Comparison of ENCODE assay signal across 33 mouse cellular contexts in the genomic region with DNA sequence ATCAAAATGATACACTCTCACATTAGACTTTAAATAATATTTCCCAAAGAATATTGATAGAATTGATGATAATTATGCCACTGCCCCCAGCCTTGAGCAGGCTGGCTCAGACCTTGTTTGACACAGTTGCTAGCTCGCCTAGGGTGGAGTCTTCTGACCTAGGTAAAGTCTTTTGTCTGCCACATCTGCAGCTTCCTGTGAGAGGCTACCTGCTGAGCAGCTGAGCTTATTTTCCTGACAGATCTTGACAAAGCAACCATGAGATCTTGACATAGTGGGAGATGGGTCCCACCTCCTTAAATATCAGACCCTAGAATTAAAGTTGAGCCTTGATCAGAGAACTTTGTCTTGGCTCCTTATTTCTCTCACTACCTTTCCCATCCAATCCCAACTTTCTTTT.
"Had no signal": no experiment of that assay in that cellular context is flagged by ENCODE, and none has a peak within 500 bp of the region (broad histone marks: within the 10 kb centered on the region; RNA-seq: fewer than 3 reads in every experiment).

No protein-coding gene starts in this region.

- H3K4me3 ChIP-seq: limb, embryonic 10.5 days; limb, embryonic 12.5 days; limb, embryonic 13.5 days; limb, embryonic 15.5 days; liver, embryonic 12.5 days; liver, embryonic 13.5 days; liver, embryonic 15.5 days; lung, embryonic 15.5 days; megakaryocyte, embryonic 14.5 days; midbrain, embryonic 10.5 days; midbrain, embryonic 12.5 days; midbrain, embryonic 13.5 days; midbrain, embryonic 15.5 days; myocyte; neural tube, embryonic 12.5 days; neural tube, embryonic 13.5 days had no signal

- ATAC-seq: liver, embryonic 12.5 days; liver, postnatal 0 days; lung, postnatal 0 days; midbrain, embryonic 13.5 days; midbrain, embryonic 15.5 days; midbrain, embryonic 16.5 days had no signal

- H3K27me3 ChIP-seq: limb, embryonic 12.5 days; limb, embryonic 13.5 days; limb, embryonic 15.5 days; liver, embryonic 12.5 days; liver, embryonic 13.5 days; liver, embryonic 15.5 days; lung, embryonic 15.5 days; megakaryocyte, embryonic 14.5 days; midbrain, embryonic 12.5 days; midbrain, embryonic 13.5 days; midbrain, embryonic 15.5 days; neural tube, embryonic 12.5 days; neural tube, embryonic 13.5 days had no signal

- H3K4me1 ChIP-seq: limb, embryonic 12.5 days; liver, embryonic 12.5 days; liver, embryonic 13.5 days; liver, embryonic 15.5 days; lung, embryonic 15.5 days; megakaryocyte, embryonic 14.5 days; midbrain, embryonic 10.5 days; midbrain, embryonic 12.5 days; midbrain, embryonic 13.5 days; midbrain, embryonic 15.5 days; neural tube, embryonic 12.5 days; neural tube, embryonic 13.5 days had no signal

- H3K9me3 ChIP-seq: limb, embryonic 10.5 days; limb, embryonic 12.5 days; limb, embryonic 13.5 days; limb, embryonic 15.5 days; liver, embryonic 12.5 days; liver, embryonic 13.5 days; liver, embryonic 15.5 days; lung, embryonic 15.5 days; megakaryocyte, embryonic 14.5 days; midbrain, embryonic 10.5 days; midbrain, embryonic 12.5 days; midbrain, embryonic 13.5 days; midbrain, embryonic 15.5 days; neural tube, embryonic 12.5 days; neural tube, embryonic 13.5 days had no signal

- H3K4me2 ChIP-seq: limb, embryonic 12.5 days; limb, embryonic 13.5 days; limb, embryonic 15.5 days; liver, embryonic 11.5 days; liver, embryonic 12.5 days; liver, embryonic 13.5 days; liver, embryonic 15.5 days; lung, embryonic 14.5 days; lung, embryonic 15.5 days; midbrain, embryonic 11.5 days; midbrain, embryonic 12.5 days; midbrain, embryonic 13.5 days; midbrain, embryonic 15.5 days; neural tube, embryonic 12.5 days; neural tube, embryonic 13.5 days had no signal

- H3K27ac ChIP-seq: limb, embryonic 10.5 days; limb, embryonic 12.5 days; limb, embryonic 13.5 days; limb, embryonic 15.5 days; liver, embryonic 12.5 days; liver, embryonic 13.5 days; liver, embryonic 14.5 days; liver, embryonic 15.5 days; lung, embryonic 15.5 days; macrophage; midbrain, embryonic 10.5 days; midbrain, embryonic 12.5 days; midbrain, embryonic 13.5 days; midbrain, embryonic 15.5 days; neural tube, embryonic 12.5 days; neural tube, embryonic 13.5 days had no signal

- H3K36me3 ChIP-seq: limb, embryonic 10.5 days; limb, embryonic 12.5 days; limb, embryonic 13.5 days; limb, embryonic 15.5 days; liver, embryonic 12.5 days; liver, embryonic 13.5 days; liver, embryonic 15.5 days; lung, embryonic 15.5 days; midbrain, embryonic 10.5 days; midbrain, embryonic 12.5 days; midbrain, embryonic 13.5 days; midbrain, embryonic 15.5 days; neural tube, embryonic 12.5 days; neural tube, embryonic 13.5 days had no signal

- H3K9ac ChIP-seq: limb, embryonic 12.5 days; limb, embryonic 13.5 days; limb, embryonic 15.5 days; liver, embryonic 12.5 days; liver, embryonic 13.5 days; liver, embryonic 14.5 days; liver, embryonic 15.5 days; liver, postnatal 0 days; lung, embryonic 14.5 days; lung, embryonic 15.5 days; midbrain, embryonic 12.5 days; midbrain, embryonic 13.5 days; midbrain, embryonic 15.5 days; neural tube, embryonic 12.5 days; neural tube, embryonic 13.5 days had no signal

- DNase-seq: left cerebral cortex, postnatal 4 days; liver; liver, embryonic 13.5 days; liver, postnatal 0 days; lung, adult 18-20 months; lung, adult 2 months; lung, embryonic 14.5 days; lung, postnatal 10 days; lung, postnatal 14 days; lung, postnatal 36 days; lung, postnatal 4 days; midbrain, embryonic 14.5 days had no signal
